Mouse (Mus musculus) layer of hippocampus, postnatal 25 days (tissue): ENCODE measurements around the gene Ankzf1. TPM values are rescaled to one million over a fixed set of nuclear protein-coding genes. Genes with fewer than 3 reads are reported as not detected.
"Not testable (repeated sequence)": the region's sequence is repeated elsewhere in the genome, so short reads cannot be mapped to it uniquely, and the experiment has no call there.

Experiments used
- DNase-seq, 2 experiments: peaks; one replicate each; pipeline ENCODE4 v3.0.0; 2022; ENCODE audit warnings: mixed read lengths in 2 of 2, low spot score in 1 of 2; ENCODE audit errors: extremely low spot score in 1 of 2
- total RNA-seq, 2 experiments: library from RNA; stranded (reverse); gene quantifications; 2 replicates each; pipeline ENCODE4 v1.2.3; 2021

Ankzf1 gene
- total RNA-seq, 2 experiments from 2014 or later, result 19.4 to 24.0 TPM

DNA sequence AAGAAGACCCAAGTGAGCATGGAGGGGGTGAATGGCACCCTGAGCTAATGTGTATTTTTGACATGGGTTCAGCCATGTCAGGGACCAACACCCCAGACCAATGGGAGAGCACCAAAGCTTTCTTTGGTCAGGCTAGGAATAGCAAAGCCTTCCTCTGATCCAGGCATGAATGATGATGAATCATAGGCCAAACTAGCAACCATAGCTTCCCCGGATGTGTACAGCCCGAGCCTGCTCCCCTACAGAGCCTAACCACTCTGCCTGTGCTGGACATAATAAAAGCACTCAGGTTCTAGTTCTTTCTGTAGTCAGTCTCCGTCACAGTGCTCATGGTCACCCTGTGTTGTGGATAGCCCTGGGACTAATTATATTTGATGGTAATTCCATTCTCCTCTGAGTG lies 29.6 kb downstream of the Ankzf1 start:
- no peak for DNase-seq

DNA sequence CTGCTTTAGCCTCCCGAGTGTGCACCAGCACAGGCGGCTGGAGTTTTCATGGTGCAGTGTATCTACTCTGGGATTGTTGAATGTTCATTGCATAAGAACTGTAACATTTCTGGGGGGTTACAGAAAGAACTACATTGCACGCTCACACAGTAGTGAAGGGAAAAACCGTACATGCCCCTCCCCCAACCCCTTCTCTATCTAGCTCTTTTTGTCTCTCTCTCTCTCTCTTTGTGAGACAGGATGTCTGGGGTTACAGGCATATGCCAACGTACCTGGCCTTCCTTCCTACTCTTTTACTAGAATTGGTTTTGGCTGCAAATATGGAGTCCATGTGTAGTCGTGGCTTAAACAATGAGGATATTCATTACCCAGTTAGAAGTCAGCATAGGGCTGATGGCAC lies 31.0 kb downstream of the Ankzf1 start:
- DNase-seq, result no peak

GRCm38 (mm10) chr1:75223532-75223931 lies 31.6 kb downstream of the Ankzf1 start:
- DNase-seq, result no peak

DNA sequence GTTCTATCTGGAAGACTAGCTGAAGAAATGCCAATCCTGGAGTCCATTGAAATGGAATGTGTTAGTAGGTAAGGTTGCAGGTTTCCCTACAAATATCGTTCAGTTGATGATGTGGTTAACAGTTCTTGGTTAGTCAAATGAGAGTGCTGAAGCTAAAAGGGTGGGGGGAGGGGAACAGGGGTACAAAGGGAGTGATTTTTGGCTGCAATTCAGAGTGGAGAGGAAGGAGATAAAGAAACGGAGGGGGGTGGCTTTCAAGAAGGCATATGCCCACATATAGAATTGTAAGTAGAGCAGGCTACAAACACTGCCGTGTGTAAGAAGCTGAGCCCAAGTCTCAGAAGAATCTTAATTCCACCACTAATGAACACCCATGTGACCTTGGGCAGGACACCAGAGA lies 33.5 kb downstream of the Ankzf1 start:
- no peak for DNase-seq

DNA sequence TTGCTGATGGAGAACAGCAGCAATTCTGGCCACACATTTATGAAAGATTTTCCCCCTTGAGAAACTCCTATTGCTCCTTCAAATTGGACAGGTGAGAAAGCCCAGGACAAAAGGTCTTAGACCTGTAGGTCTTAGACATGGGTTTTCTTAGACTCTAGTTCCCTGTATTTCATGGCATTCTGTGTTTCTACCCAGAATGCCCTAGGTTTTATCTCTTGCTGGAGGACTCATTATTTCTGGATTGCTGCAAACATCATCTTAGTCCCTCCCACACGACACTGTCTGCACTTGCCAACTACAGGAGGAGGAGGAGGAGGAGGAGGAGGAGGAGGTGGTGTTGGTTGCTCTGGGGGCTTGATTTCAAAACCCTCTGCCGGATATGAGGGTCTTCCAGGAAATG lies 34.2 kb downstream of the Ankzf1 start:
- no peak for DNase-seq

- no peak for DNase-seq
These were observed 35.7 kb downstream of the Ankzf1 start for GRCm38 (mm10) chr1:75227653-75228052.

DNA sequence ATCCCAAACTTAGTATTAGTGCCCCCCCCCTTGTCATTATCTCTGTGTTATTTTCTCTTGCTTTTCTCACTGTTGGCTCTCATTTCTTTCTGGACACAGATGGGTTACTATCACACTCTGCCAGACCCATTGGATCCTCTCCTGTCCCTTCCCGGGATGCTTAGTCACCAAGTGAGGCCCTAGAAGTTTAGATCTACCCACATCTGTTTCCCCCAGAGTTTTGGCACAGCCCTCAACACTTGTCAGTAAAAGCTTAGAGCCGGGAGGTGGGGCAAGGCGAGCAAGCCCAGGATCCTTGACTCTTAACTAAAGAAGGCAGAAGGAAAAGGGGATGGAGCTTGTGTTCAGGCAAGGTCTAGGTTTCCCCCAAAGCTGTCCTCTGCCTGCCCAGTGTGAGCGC lies 37.2 kb downstream of the Ankzf1 start:
- no peak for DNase-seq

GRCm38 (mm10) chr1:75230335-75230994 lies 38.5 kb downstream of the Ankzf1 start:
- DNase-seq, result no peak

- DNase-seq, result no peak
These were observed 39.3 kb downstream of the Ankzf1 start for GRCm38 (mm10) chr1:75231224-75231623.

- DNase-seq, result no peak
These were observed 39.8 kb downstream of the Ankzf1 start, which contains the start of gene A630095N17Rik for GRCm38 (mm10) chr1:75231664-75232152. A630095N17Rik (minus strand) TSS chr1:75232102.

- not testable (repeated sequence) for DNase-seq
These were observed 40.5 kb downstream of the Ankzf1 start for GRCm38 (mm10) chr1:75232489-75232888.

DNA sequence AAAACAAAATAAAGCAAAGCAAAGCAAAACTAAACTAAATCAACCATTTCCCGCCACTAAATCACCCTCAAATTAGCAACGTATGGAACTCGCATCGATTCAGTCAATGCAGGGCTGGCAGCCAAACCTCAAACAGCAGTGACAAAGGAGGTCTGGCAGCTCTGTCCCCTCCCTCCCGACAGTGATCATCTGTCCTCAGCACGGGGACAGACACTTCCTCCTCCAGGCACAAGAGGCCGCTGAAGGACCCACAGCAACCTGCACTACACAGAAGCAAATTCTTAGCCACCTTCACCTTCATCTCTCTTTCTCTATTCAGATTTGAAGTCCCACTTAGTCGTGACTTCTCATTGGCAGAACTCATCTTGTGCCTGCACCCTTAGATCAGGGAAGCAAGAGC lies 42.7 kb downstream of the Ankzf1 start:
- DNase-seq, result no peak

DNA sequence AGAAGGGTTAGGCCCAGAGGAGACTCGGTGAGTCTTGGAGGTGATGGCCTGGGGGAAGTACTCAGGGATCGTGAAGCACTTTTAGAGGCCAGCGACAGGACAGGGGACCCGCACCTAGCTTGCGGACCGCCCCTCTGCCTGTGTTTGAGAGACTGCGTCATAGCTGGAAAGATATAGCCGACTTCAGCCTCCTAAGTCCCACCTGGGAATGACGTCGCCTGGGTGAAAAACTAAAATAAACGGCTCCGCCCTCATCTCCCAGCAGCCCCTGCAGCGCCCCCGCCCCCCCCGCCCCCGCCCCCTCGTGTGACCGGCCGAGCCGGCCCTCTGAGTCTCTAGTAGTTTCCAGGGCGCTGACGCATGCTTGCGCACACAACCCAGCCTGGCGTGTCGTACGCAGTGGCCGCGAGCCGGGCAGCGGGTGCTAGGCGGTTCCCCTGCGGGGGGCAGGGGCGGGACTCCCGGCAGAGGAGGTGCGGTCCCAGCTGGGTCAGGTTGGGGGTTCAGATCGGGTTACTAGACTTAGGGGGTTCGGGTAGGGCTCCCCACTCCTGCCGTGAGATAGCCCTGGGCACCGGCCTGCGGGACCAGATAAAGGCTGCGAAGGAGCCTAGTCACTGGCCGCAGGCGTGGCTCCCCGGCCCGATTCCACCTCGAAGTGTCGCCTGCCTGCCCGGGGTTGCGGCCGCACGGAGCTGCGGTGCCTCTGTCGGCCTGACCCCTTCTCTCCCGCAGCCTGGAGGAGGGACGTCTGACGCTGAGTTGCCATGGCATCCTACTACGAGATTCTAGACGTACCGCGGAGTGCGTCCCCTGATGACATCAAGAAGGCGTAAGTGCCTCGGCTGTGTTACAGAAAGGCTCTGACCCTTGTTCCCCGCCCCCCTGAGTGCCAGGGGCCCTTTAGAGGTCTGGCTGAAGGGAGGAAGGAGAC lies 44.4 kb downstream of the Ankzf1 start, which contains the start of gene Dnajb2:
TSS of gene Dnajb2 (plus strand) at position 290 of the 934 bp plus-strand sequence.
- DNase-seq, result peak; percentile 62 to 71

- no peak for DNase-seq
These were observed 47.6 kb downstream of the Ankzf1 start for GRCm38 (mm10) chr1:75239591-75239990.

- no peak for DNase-seq
These were observed 51.5 kb downstream of the Ankzf1 start for GRCm38 (mm10) chr1:75243411-75243810.

GRCm38 (mm10) chr1:75244175-75244826 lies 52.4 kb downstream of the Ankzf1 start:
- DNase-seq, result no peak

GRCm38 (mm10) chr1:75244836-75245235 lies 52.9 kb downstream of the Ankzf1 start:
- DNase-seq, result no peak

DNA sequence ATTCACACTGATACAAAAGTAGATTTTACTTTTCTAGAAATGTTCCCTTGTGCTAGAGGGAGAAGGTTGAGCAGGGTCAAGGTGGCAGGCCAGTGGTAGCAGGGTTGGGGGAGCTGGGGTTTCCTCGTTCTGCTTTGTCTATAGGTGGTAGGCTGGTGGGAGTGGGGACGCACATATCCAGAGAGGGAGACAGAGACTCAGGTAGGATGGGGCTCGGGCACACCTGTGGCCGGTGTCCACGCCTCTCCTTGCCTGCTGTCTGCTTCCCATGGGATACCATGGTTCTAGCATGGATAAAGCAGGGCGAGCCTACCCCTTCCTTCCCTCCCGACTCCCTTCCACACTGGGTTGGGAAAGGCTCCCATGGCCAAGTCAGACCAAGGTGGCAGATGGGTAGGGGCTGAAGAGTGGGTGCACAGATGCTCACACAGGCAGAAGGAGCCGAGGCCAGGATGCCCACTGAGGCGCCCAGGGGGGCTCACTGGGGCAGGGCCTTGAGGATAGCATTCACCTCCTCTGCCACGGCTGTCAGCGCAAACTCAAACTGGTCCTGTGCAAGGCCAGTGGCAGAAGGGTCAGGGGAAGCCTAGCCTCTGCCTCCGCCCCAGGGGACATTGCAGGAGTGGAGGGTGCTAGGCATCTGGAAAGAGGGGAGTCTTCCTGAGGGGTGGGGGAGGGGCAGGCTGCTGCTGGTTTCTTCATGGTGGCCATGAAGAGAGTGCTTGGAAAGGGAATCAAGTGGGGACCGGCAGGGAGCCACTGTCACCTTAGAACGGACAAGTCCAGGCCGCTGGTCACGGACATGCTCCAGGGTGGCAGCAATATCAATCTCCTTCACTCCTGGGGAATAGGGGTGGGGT lies 55.4 kb downstream of the Ankzf1 start:
- no peak for DNase-seq

DNA sequence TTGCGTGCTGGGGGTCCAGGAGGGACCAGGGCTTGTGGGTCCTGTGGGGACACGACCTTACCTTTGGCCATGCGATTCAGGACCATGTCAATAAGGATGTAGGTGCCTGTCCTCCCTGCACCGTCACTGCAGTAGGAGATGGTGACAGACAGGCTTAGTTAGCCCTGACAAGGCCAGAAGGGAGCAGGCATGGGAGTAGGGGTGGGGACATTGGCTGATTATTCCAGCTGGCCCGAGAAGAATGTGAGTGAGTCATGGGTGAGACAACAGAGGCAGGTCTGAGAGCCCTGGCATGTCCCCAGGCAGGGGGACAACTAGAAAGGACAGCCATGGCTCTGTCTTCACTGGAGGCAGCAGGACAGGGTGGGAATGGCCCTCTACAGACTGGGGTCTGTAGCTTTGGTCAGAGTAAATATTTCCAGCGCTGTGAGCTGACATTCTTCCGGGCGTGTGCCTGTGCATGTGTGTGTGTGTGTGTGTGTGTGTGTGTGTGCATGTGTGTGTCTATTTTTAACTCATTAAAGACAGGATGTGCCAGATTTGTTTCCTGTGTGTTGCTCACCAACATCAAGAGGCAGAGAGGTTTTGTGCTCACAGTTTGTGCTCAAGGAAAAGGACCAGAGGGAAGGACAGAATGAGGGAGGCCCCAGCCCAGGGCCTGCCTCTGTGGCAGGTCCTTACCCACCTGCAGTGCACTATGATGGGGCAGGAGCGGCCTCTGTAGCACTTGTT lies 56.3 kb downstream of the Ankzf1 start:
- no peak for DNase-seq
